Mouse (Mus musculus) skeletal muscle tissue, adult 2 months (tissue): ENCODE measurements around the gene Smarce1.

Experiments used
- DNase-seq: peaks from one replicate; pipeline ENCODE4 v3.0.0-alpha.2; 2012; ENCODE audit warnings: low read depth, low spot score

Smarce1 gene

DNA sequence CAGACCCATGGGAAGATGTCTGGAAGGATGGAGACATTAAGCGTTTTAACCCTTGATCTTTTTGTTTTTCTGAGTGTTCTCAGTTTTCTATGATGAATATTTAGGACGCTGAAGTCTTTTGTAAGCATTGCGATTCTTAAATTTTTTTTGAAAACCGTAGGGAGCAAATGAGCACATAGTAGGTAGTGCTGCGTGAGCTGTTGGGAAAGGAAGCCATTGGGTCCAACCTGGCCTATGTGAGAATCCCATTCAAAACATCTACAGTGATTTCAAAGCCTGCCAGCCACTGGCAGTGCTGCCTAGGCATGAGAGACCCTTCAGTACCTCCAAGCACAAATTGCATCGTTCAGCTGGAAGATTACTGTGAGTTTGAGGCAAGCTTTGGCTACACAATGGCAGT, 60.8 kb downstream of the Smarce1 start:
- no peak for DNase-seq

DNA sequence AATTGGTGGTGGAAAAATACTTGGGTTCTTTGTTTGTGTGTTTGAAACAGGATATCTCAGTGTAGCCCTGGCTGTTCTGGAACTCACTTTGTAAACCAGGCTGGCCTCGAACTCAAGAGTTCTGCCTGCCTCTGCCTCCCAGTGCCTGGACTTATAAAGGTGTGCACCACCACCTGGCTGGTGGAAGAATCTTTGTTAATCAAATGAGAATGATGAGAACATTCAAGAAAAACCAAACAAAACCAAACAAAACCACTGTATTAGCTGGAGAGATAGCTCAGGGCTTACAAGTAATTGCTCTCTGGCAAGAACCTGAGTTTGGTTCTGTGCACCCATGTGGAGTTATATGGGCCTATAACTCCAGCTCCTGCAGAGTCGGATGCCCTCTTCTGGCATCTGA, 61.4 kb downstream of the Smarce1 start:
- DNase-seq = no peak

DNA sequence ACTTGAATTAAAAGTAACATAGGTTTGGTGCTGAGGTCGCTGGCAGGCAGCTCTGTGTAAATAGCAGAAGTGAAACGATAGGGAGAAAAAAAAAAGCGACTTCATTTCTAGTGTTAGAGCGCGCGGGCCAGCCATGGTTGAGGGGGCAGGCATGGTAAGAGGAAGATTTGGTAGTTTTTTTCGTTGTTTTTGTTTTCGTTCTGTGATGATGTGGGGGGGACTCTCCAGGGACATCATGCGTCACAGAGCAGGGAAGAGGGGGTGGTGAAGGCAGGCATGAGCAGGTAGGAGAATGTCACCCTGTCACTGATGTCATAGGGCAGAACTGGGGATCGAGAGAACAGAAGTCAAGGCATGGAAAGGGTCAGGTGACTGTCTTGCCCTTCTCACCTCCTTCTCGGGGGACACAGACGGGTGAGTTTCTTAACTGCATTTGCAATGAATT, 62.8 kb downstream of the Smarce1 start:
- DNase-seq = no peak

DNA sequence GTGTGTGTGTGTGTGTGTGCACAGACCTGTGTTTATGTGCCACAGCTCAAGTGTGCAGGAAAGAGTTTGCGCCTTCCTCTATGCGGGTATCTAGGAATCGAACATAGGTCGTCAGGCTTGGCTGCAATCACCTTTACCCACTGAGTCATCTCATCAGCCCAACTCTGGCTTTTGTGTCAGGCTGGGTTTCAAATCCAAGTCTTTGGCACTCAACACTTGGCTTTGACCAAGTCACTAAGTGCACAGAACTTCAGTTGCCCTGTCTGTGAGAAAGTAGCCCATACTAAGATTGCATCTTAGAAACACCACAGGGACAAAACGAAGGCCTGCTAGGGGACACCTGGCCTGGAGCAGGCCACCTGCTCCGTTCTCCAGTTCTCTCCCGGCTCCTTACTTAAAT, 63.2 kb downstream of the Smarce1 start:
- no peak for DNase-seq

DNA sequence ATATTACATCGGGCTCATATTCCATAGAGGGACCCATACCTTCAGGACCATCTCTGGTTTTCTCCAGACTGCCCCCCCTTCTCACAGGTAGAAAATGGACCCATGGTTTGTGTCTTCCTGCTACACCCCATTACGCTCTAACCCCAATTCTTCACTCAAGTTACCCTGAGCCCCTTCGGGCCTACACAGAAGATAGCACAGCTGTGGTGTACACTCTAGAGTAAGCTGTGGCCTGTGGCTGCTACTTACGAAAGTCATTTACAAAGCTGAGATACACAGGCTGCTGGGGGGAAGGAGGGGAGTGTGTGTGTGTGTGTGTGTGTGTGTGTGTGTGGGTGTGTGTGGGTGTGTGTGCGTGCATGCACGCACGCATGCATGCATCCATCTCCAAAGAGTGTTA, 64.6 kb downstream of the Smarce1 start:
- DNase-seq = no peak

DNA sequence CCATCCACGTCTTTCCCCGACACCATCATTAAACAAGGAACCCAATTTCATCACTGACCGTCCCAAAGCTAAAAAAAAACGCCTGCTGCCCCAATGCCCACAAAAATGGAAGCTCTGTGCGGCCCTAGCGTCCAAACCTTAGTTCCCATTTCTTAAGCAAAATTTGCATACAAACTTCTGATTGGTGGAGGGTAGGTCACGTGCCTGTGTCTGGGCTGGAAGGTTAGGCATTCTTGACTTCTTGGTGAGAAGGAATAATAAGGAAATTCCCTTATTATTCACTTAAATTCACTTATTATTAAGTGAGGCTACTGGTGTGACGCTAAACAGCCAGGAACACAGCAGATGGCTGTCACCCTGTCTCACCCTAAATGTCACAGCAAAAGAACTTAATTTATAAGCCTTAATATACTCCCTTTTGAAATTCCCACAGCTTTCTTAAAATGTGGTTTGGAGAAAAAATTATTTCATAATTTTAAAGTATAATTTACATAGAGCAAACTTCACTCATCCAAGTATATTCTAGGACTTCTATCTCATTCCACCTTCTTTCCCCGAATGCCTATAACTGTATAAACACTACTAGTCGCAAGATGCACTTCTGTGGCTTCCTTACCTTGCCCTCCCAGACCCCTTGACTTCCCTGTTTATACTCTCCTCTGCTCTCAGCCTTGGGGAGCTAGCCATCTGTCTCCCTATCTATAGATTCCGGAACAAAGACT, 65.6 kb downstream of the Smarce1 start:
- no peak for DNase-seq

DNA sequence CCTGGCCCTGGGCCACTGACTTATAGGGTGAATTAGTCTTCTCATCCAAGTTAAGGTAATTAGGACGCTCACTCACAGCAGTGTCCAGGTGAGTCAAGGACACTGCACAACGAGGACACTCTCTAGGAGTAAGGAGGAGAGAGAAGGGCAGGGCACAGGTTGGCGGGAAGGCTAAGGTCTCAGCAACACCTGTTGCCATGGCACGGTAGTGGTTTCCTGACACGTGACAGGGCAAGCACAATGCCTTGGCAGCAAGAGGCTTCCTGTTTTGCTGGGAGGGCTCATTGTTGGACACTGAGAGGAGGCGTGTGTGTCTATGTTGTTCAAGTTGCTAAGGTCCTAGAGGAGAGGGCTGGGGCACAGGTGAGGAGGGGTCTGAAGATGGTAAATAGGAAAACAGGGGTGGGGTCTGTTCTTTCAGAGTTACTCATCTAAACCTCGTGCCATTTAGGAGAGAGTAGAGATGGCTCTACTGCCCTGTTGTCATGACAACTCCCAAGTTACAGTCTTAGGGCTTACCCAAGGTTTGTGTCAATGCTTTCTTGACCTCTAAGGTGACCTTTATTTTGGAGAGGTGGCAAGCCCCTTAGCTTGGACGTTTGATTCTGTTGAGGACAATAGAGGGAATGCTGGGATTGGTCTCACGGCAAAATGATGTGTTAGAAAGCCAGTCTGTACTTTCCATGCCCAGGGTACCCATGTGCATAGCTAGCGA, 67.7 kb downstream of the Smarce1 start:
- no peak for DNase-seq

DNA sequence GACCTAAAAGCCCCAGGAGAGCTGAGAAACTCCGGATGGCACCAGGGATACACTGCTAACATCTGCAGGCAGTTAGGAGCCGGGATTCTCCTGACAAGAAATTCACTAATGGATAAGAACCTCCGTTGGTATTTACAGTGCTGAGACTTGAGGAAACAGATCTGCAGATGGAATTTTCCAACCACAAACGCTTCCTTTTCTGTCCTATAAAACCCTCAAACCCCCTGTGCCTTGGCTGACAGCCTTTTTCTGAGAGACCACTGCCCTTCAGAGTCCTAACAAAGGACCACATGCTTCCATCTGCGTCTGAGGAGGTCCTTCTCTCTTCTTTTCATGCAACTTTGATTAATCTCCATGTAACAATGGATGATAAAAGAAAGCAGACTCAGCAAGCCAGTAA, 69.2 kb downstream of the Smarce1 start:
- no peak for DNase-seq

DNA sequence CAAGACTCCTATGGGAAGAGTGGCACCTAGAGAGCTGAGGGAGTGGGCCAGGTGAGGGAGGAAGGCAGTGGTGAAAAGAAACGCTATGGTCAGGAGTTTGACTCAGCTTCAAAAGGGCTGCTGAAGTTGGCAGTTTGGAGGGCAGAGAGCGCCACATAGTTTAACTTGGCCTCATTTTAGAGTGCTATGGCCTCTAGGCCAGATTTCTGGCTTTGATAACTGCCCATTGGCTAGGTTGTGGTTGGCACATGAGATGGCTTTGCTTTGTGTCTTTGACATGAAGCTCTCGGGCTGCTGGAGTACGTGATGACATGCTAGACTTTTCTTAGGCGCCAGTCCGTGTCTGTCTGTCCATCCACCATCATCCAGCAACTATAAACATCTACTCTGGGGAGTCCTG, 70.6 kb downstream of the Smarce1 start:
- DNase-seq = no peak
